Mouse (Mus musculus) brown adipose tissue, adult 24 weeks (tissue): ENCODE results near the gene Camsap3. TPM values are rescaled to one million over a fixed set of nuclear protein-coding genes. Genes with fewer than 3 reads are reported as not detected.

Source experiments
- H3K27ac ChIP-seq: fragments of 200-500 bp; replicated peaks from 2 replicates; pipeline ENCODE4 v1.5.1; 2012; ENCODE audit warnings: low read depth, mild to moderate bottlenecking, low read length
- H3K4me1 ChIP-seq: fragments of 200-500 bp; 2 replicates; pipeline ENCODE4 v1.6.1; 2012; ENCODE audit warnings: low read length, mixed read lengths; ENCODE audit not compliant: control insufficient read depth, insufficient read depth, insufficient read length
- H3K4me3 ChIP-seq: fragments of 200-500 bp; 2 replicates; pipeline ENCODE4 v1.5.1; 2012; ENCODE audit warnings: low read depth, mild to moderate bottlenecking, low read length, moderate library complexity; ENCODE audit not compliant: insufficient read depth
- polyA plus RNA-seq: library from polyadenylated mRNA; stranded (reverse); fragments of >200 nt; gene quantifications from 2 replicates; pipeline ENCODE4 v1.2.4, GENCODE M21; 2012; ENCODE audit not compliant: missing spikeins, insufficient read depth, insufficient read length

Gene Camsap3
- polyA plus RNA-seq, 1 experiment: 14.4 TPM

GRCm38 (mm10) chr8:3626971-3627370, 39.9 kb downstream of the Camsap3 start:
- H3K27ac ChIP-seq: no peak overlapping the region
- H3K4me1 ChIP-seq: no peaks in the 10 kb centered on the region
- no peak overlapping the region for H3K4me3 ChIP-seq

- Histone ChIP-seq H3K4me3 (no peak overlapping the region), H3K27ac (no peak overlapping the region), H3K4me1 (no peaks in the 10 kb centered on the region)
Observed at GRCm38 (mm10) chr8:3628014-3628413, 40.9 kb downstream of the Camsap3 start.

DNA sequence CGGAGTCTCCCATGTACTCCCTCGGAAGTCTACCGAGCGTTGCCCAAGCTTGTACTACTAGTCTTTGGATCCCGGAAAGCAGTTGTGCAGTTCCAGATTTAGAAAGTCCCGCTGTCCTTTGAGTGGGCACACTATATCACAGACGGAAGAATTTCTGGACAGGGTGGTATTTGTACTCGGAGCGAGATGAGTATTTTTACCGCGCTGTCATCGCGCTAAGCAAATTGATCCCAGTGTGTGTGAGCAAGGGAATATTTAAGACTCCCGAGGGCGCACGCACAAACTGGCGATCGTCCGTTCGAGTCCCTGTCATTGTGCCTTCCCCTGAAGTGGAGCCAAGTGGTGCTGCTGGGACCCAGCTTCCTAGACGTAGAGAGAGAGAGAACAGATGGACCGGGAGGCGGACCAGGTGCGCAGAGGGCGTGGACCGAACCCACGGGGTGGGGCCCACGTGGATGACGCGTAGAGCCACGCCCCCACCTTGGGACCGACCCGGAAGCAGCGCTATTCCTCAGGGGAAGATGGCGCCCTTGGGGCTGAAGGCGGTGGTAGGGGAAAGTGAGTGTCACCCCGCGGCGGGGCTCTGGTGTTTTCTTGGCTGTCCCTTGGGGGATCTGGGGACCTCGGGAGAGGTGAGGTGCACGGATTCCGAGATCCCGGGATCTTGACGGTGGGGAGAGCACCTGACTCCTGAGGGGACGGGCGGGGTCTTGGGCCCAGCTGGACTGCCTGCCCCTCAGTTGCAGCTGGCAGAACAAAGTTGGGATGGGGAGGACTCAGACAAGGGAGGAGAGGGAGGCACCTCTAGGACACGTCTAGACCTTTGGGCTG, 43.8 kb downstream of the Camsap3 start, which contains the start of gene Stxbp2:
Stxbp2 (plus strand) TSS at position 309 of the 831 bp plus-strand sequence.
- no peaks in the 10 kb centered on the region for H3K4me1 ChIP-seq
- H3K4me3 ChIP-seq: peak within 1 kb of the TSS; percentile 62
- H3K27ac ChIP-seq: no peak within 1 kb of the TSS

DNA sequence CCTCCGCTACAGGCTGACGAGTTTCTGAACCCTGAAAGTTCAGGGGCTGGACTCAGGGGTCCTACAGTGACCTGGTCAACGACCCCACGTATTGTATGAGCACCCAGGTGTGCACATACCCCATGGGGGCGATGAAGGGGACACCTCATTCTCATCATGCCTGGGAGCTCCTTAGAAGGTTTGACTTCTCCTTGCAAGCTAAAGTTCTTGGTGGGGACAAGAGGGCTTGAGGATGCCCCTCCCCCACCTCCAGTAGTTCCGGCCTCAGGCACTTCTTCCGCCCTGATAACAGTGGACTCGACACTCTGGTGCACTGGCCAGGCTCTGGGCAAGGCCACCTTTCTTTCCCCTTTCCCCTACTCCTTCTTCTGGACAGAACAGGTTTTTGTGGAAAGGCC, 44.4 kb downstream of the Camsap3 start:
- Histone ChIP-seq H3K4me1 (no peaks in the 10 kb centered on the region), H3K4me3 (peak overlapping the region; percentile 62), H3K27ac (no peak overlapping the region)

DNA sequence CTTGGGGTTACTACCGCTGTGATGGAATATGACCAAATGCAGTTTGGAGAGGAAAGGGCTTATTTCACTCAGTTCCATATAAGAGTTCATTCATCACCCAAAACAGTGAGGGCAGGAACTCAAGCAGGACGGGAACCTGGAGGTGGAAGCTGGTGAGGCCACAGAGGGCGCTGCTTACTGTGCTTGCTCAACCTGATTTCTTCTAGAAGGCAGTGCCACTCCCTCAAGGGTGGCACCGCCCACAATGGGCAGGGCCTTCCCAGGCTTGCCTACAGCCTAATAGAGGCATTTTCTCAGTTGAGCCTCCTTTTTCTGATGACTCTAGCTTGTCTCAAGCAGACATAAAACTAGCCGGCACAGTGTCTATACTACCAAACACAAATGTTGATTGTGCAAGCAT, 58.7 kb downstream of the Camsap3 start:
- no peak overlapping the region for H3K4me3 ChIP-seq
- peaks cover 13% of the 10 kb centered on the region; the same call in 1 of the 2 replicates for H3K4me1 ChIP-seq

GRCm38 (mm10) chr8:3646824-3647531, 59.9 kb downstream of the Camsap3 start:
- peaks cover 13% of the 10 kb centered on the region; the same call in 1 of the 2 replicates for H3K4me1 ChIP-seq
- no peak overlapping the region for H3K4me3 ChIP-seq
- H3K27ac ChIP-seq: peak overlapping the region; percentile 93

More for the DNA sequence above, 58.7 kb downstream of the Camsap3 start:
- H3K27ac ChIP-seq: peak overlapping the region; percentile 92

GRCm38 (mm10) chr8:3647561-3647960, 60.5 kb downstream of the Camsap3 start:
- Histone ChIP-seq H3K4me3 (no peak overlapping the region), H3K4me1 (peaks cover 13% of the 10 kb centered on the region; the same call in 1 of the 2 replicates), H3K27ac (peak overlapping the region; percentile 93)

DNA sequence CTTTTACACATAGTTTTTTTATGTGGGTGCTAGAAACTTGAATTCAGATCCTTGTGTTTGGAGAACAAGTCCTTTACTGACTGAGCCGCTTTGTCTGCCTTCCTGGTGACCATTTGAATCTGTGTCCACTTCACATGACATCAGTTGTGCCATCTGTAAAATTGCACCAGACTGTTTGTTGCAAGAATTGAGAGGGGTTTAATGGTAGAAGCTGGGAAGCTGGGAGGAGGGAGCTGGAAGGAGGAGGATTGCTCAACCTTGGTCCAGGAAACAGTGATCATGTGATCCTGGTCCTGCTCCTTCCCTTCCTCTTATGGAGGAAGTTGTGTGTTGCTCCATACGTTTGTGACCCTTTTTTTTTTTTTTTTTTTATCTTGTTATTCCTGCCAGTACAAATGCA, 61.2 kb downstream of the Camsap3 start:
- Histone ChIP-seq H3K4me1 (peaks cover 13% of the 10 kb centered on the region; the same call in 1 of the 2 replicates), H3K27ac (0 out of 2 replicates have a peak overlapping the region, but pooled peaks have one; percentile 93), H3K4me3 (no peak overlapping the region)

DNA sequence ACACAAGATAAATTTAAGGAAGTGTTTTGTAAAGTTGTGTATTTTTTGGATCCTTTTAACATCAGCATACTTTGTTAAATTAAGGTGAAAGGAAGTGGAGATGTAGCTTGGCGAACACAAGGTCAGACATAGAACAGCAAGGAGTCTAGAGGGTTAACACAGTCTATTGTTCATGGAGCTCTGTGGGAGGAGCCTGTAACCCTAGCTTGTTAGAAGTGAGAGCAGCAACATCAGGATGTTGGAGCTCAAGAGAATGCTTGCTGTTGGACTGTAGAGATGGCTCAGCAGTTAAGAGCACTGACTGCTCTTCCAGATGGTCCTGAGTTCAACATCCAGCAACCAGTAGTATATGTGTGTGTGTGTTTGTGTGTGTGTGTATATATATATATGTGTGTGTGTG, 61.9 kb downstream of the Camsap3 start:
- H3K4me1 ChIP-seq: peaks cover 13% of the 10 kb centered on the region; the same call in 1 of the 2 replicates

DNA sequence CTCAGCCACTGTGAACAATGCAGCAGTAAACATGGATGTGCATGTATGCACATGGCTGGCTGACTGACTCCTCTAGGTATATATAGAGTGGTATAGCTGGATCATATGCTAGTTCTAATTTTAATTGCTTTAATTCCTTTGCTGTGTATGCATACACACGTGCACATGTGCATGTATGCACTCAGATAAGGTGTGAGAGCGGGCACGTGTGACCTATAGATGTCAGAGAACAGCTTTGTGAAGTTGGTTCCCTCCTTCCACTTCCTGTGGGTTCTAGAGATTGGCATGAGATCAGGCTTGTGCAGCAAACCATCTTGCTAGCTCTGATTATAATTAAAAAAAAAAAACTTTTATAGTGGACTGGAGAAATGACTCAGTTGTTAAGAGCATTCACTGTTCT, 65.8 kb downstream of the Camsap3 start:
- Histone ChIP-seq H3K4me1 (peaks cover 17% of the 10 kb centered on the region), H3K27ac (no peak overlapping the region), H3K4me3 (no peak overlapping the region)

More for the DNA sequence above, 61.9 kb downstream of the Camsap3 start:
- Histone ChIP-seq H3K4me3 (no peak overlapping the region), H3K27ac (no peak overlapping the region)

DNA sequence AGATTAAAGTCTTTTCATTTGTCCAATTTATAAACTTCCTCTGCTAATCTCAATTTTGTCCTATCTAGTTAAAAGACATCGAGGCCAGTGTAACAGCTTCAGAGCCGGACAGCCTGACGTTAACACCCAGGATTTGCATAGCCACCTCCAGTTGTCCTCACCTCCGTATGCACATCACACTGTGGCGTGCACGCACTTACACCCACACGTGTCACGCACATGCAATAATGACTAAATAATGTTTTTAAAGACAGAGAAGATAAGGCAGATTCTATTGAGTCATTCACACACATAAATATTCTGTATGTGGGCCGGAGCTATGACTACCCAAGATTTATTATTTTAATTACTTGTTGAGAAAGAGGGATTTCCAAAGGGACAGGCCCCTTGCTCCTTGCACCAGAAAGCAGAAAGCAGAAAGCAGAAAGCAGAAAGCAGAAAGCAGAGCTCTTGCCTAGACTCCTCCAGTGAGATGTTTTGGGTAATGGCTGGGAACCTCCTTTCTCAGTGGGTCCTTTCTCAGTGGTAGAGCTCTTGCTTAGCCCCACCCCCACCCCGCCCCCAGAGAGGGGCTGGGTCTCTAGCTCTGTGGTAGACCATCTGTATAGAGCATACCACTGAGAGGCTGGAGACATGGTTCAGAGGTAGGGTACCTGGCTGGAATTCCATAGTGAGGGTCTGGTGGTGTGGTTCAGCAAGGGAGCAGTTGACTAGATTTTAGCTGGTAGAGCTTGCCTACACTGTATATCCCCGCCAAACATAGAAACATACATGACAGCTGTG, 67.8 kb downstream of the Camsap3 start:
- Histone ChIP-seq H3K27ac (no peak overlapping the region), H3K4me1 (peaks cover 13% of the 10 kb centered on the region; the same call in 1 of the 2 replicates), H3K4me3 (no peak overlapping the region)

- H3K27ac ChIP-seq: no peak within 1 kb of the TSS
- no peak within 1 kb of the TSS for H3K4me3 ChIP-seq
- peaks cover 13% of the 10 kb centered on the region; the same call in 1 of the 2 replicates for H3K4me1 ChIP-seq
Observed at GRCm38 (mm10) chr8:3655526-3655925, 68.4 kb downstream of the Camsap3 start, which contains the start of gene Retn. Retn (plus strand) TSS chr8:3655770.

- H3K4me3 ChIP-seq: no peak overlapping the region
- H3K27ac ChIP-seq: no peak overlapping the region
- H3K4me1 ChIP-seq: peaks cover 13% of the 10 kb centered on the region; the same call in 1 of the 2 replicates
Observed at GRCm38 (mm10) chr8:3656725-3657381, 69.8 kb downstream of the Camsap3 start.
